Mouse (Mus musculus): ENCODE measurements around the gene Ankmy1. TPM values are rescaled to one million over a fixed set of nuclear protein-coding genes. Genes with fewer than 3 reads are reported as not detected.

Ankmy1 gene
- total and polyA plus RNA-seq, 2 experiments from 2014 or later: 0.27 to 0.33 TPM

- H3K4me3 ChIP-seq (ENCODE audit: low read depth, low read length): no peak overlapping the region
- H3K27me3 ChIP-seq (ENCODE audit: insufficient read depth, low read length): no peaks in the 10 kb centered on the region
- no peak overlapping the region for H3K27ac ChIP-seq (ENCODE audit: low read depth, low read length)
- no peak for TF ChIP-seq CTCF (IDR thresholded peaks at IDR 0.05; ENCODE audit: low read depth)
- H3K9me3 ChIP-seq (ENCODE audit: low read length): no peaks in the 10 kb centered on the region
- H3K4me2 ChIP-seq (ENCODE audit: low read depth): no peak overlapping the region
- 80% methylated on average over 8 of the region's 8 CpGs for WGBS
- no peak overlapping the region for H3K9ac ChIP-seq
- no peak for ATAC-seq
- no peaks in the 10 kb centered on the region for H3K36me3 ChIP-seq (ENCODE audit: insufficient read depth)
- 0 out of 2 replicates have a peak, but pooled peaks cover 3% of the 10 kb centered on the region for H3K4me1 ChIP-seq (ENCODE audit: insufficient read depth)
- DNase-seq: no peak
These were observed 27.2 kb downstream of the Ankmy1 start for GRCm38 (mm10) chr1:92875360-92876111.

GRCm38 (mm10) chr1:92874011-92874410 lies 28.7 kb downstream of the Ankmy1 start:
- H3K4me3 ChIP-seq (ENCODE audit: low read depth, low read length): no peak overlapping the region
- DNase-seq (no peak), ATAC-seq (no peak)
- WGBS: 49% methylated on average over 3 of the region's 3 CpGs
- H3K9ac ChIP-seq: no peak overlapping the region
- no peak for TF ChIP-seq CTCF (IDR thresholded peaks at IDR 0.05; ENCODE audit: low read depth)
- no peaks in the 10 kb centered on the region for H3K27me3 ChIP-seq (ENCODE audit: insufficient read depth, low read length)
- H3K36me3 ChIP-seq (ENCODE audit: insufficient read depth): no peaks in the 10 kb centered on the region
- no peak overlapping the region for H3K4me2 ChIP-seq (ENCODE audit: low read depth)
- H3K4me1 ChIP-seq (ENCODE audit: insufficient read depth): 0 out of 2 replicates have a peak, but pooled peaks cover under 1% of the 10 kb centered on the region
- no peak overlapping the region for H3K27ac ChIP-seq (ENCODE audit: low read depth, low read length)
- no peaks in the 10 kb centered on the region for H3K9me3 ChIP-seq (ENCODE audit: low read length)

GRCm38 (mm10) chr1:92872666-92873065 lies 30.0 kb downstream of the Ankmy1 start:
- ATAC-seq (no peak), DNase-seq (no peak)
- H3K4me1 ChIP-seq (ENCODE audit: insufficient read depth): no peaks in the 10 kb centered on the region
- H3K9ac ChIP-seq: no peak overlapping the region
- H3K4me3 ChIP-seq (ENCODE audit: low read depth, low read length): no peak overlapping the region
- no peaks in the 10 kb centered on the region for H3K36me3 ChIP-seq (ENCODE audit: insufficient read depth)
- no peak overlapping the region for H3K27ac ChIP-seq (ENCODE audit: low read depth, low read length)
- H3K27me3 ChIP-seq (ENCODE audit: insufficient read depth, low read length): no peaks in the 10 kb centered on the region
- no peak for TF ChIP-seq CTCF (IDR thresholded peaks at IDR 0.05; ENCODE audit: low read depth)
- WGBS: 88% methylated on average over 7 of the region's 7 CpGs
- no peaks in the 10 kb centered on the region for H3K9me3 ChIP-seq (ENCODE audit: low read length)
- no peak overlapping the region for H3K4me2 ChIP-seq (ENCODE audit: low read depth)

- TF ChIP-seq CTCF (IDR thresholded peaks at IDR 0.05; ENCODE audit: low read depth): no peak
- Histone ChIP-seq H3K4me3 (ENCODE audit: low read depth, low read length) (no peak overlapping the region), H3K27ac (ENCODE audit: low read depth, low read length) (no peak overlapping the region), H3K36me3 (ENCODE audit: insufficient read depth) (no peaks in the 10 kb centered on the region), H3K27me3 (ENCODE audit: insufficient read depth, low read length) (no peaks in the 10 kb centered on the region), H3K9me3 (ENCODE audit: low read length) (no peaks in the 10 kb centered on the region), H3K4me2 (ENCODE audit: low read depth) (no peak overlapping the region), H3K9ac (no peak overlapping the region), H3K4me1 (ENCODE audit: insufficient read depth) (no peaks in the 10 kb centered on the region)
- ATAC-seq (no peak), DNase-seq (no peak)
- 71% methylated on average over 2 of the region's 2 CpGs for WGBS
These were observed 32.7 kb downstream of the Ankmy1 start for GRCm38 (mm10) chr1:92869985-92870384.

- WGBS: 56% methylated on average over 2 of the region's 2 CpGs
- TF ChIP-seq CTCF (IDR thresholded peaks at IDR 0.05; ENCODE audit: low read depth): no peak
- Histone ChIP-seq H3K27ac (ENCODE audit: low read depth, low read length) (no peak overlapping the region), H3K27me3 (ENCODE audit: insufficient read depth, low read length) (no peaks in the 10 kb centered on the region), H3K36me3 (ENCODE audit: insufficient read depth) (no peaks in the 10 kb centered on the region; the same call in 1 of the 2 replicates), H3K4me2 (ENCODE audit: low read depth) (no peak overlapping the region), H3K9me3 (ENCODE audit: low read length) (no peaks in the 10 kb centered on the region), H3K4me3 (ENCODE audit: low read depth, low read length) (no peak overlapping the region), H3K9ac (no peak overlapping the region), H3K4me1 (ENCODE audit: insufficient read depth) (no peaks in the 10 kb centered on the region)
- DNase-seq: no peak
- no peak for ATAC-seq
These were observed 36.5 kb downstream of the Ankmy1 start for GRCm38 (mm10) chr1:92866170-92866569.

- TF ChIP-seq CTCF (IDR thresholded peaks at IDR 0.05; ENCODE audit: low read depth): no peak
- Histone ChIP-seq H3K4me1 (ENCODE audit: insufficient read depth) (no peaks in the 10 kb centered on the region), H3K9me3 (ENCODE audit: low read length) (no peaks in the 10 kb centered on the region), H3K4me2 (ENCODE audit: low read depth) (no peak overlapping the region), H3K27me3 (ENCODE audit: insufficient read depth, low read length) (no peaks in the 10 kb centered on the region), H3K36me3 (ENCODE audit: insufficient read depth) (peaks cover 22% of the 10 kb centered on the region), H3K27ac (ENCODE audit: low read depth, low read length) (no peak overlapping the region), H3K9ac (no peak overlapping the region), H3K4me3 (ENCODE audit: low read depth, low read length) (no peak overlapping the region)
- ATAC-seq (no peak), DNase-seq (no peak)
- 83% methylated on average over 4 of the region's 4 CpGs for WGBS
These were observed 39.4 kb downstream of the Ankmy1 start for GRCm38 (mm10) chr1:92863268-92863667.

GRCm38 (mm10) chr1:92861503-92861902 lies 41.2 kb downstream of the Ankmy1 start:
- no peak overlapping the region for H3K9ac ChIP-seq
- 71% methylated on average over 6 of the region's 6 CpGs for WGBS
- H3K27ac ChIP-seq (ENCODE audit: low read depth, low read length): no peak overlapping the region
- peaks cover 39% of the 10 kb centered on the region for H3K36me3 ChIP-seq (ENCODE audit: insufficient read depth)
- no peak overlapping the region for H3K4me2 ChIP-seq (ENCODE audit: low read depth)
- no peak for ATAC-seq
- peak; percentile 43 for DNase-seq
- no peak for TF ChIP-seq CTCF (IDR thresholded peaks at IDR 0.05; ENCODE audit: low read depth)
- no peaks in the 10 kb centered on the region for H3K27me3 ChIP-seq (ENCODE audit: insufficient read depth, low read length)
- no peaks in the 10 kb centered on the region for H3K4me1 ChIP-seq (ENCODE audit: insufficient read depth)
- no peak overlapping the region for H3K4me3 ChIP-seq (ENCODE audit: low read depth, low read length)
- H3K9me3 ChIP-seq (ENCODE audit: low read length): no peaks in the 10 kb centered on the region
